Mouse (Mus musculus) intestine, embryonic 14.5 days (tissue): ENCODE results near the gene Iqsec3. TPM values are rescaled to one million over a fixed set of nuclear protein-coding genes. Genes with fewer than 3 reads are reported as not detected.

ENCODE experiments used
- ATAC-seq: fragments of 200-750 bp; cut with Nextera tagmentation; replicated peaks from 2 replicates; pipeline ENCODE4 v1.8.0; 2017; ENCODE audit warnings: low read depth, moderate number of reproducible peaks, moderate TSS enrichment, moderate library complexity; ENCODE audit not compliant: low FRiP score, low TSS enrichment
- DNase-seq: peaks from one replicate; pipeline ENCODE4 v3.0.0-alpha.2; 2018; ENCODE audit warnings: low spot score
- H3K27ac ChIP-seq: fragments of 300-500 bp; sonication (generic); 2 replicates; pipeline ENCODE4 v1.5.1; 2014; ENCODE audit warnings: low read depth, mild to moderate bottlenecking, control low read depth
- H3K27me3 ChIP-seq: fragments of 300-500 bp; sonication (generic); replicated peaks from 2 replicates; pipeline ENCODE4 v1.6.1; 2014; ENCODE audit warnings: low read length, control low read depth; ENCODE audit not compliant: control insufficient read depth, insufficient read depth
- H3K36me3 ChIP-seq: fragments of 300-500 bp; sonication (generic); 2 replicates; pipeline ENCODE4 v1.6.1; 2014; ENCODE audit warnings: low read length, control low read depth; ENCODE audit not compliant: control insufficient read depth, insufficient read depth
- H3K4me1 ChIP-seq: fragments of 300-500 bp; sonication (generic); replicated peaks from 2 replicates; pipeline ENCODE4 v1.6.1; 2014; ENCODE audit warnings: low read length, control low read depth, mixed read lengths; ENCODE audit not compliant: control insufficient read depth, insufficient read depth
- H3K4me2 ChIP-seq: fragments of 300-500 bp; sonication (generic); 2 replicates; pipeline ENCODE4 v1.6.1; 2014; ENCODE audit warnings: low read length
- H3K4me3 ChIP-seq: fragments of 300-500 bp; sonication (generic); 2 replicates; pipeline ENCODE4 v1.5.1; 2014; ENCODE audit warnings: low read depth, low read length, control low read depth, mixed read lengths
- H3K9ac ChIP-seq: fragments of 300-500 bp; sonication (generic); 2 replicates; pipeline ENCODE4 v1.6.1; 2014; ENCODE audit warnings: mild to moderate bottlenecking, low read length
- H3K9me3 ChIP-seq: fragments of 300-500 bp; sonication (generic); 2 replicates; pipeline ENCODE4 v1.6.1; 2016; ENCODE audit warnings: low read length, control low read depth; ENCODE audit not compliant: control insufficient read depth
- WGBS: fragments of 180-500 bp; shearing (Covaris S2); extraction: QIAGEN DNeasy Blood & Tissue Kit; methylation state at CpG from one replicate; pipeline ENCODE4 v1.1.7; 2014; 5-methylcytosine and 5-hydroxymethylcytosine counted together
- polyA plus RNA-seq: library from polyadenylated mRNA; unstranded; fragments of >200 nt; fragmentation: Nextera tagmentation; extraction: Ambion mirVana; gene quantifications from 2 replicates; pipeline ENCODE4 v1.2.1, GENCODE M21; 2014

The Iqsec3 gene
- polyA plus RNA-seq, 1 experiment from 2014 or later, result 0.42 TPM

GRCm38 (mm10) chr6:121338519-121338896 is 135.0 kb downstream of the Iqsec3 start:
- WGBS, result 53% methylated on average over 4 of the region's 4 CpGs
- H3K9me3 ChIP-seq, result no peaks in the 10 kb centered on the region
- H3K36me3 ChIP-seq, result no peaks in the 10 kb centered on the region
- H3K27ac ChIP-seq, result no peak overlapping the region
- H3K4me1 ChIP-seq, result no peaks in the 10 kb centered on the region
- no peak overlapping the region for H3K9ac ChIP-seq
- no peak overlapping the region for H3K4me3 ChIP-seq
- no peak; the same call in 1 of the 2 replicates for ATAC-seq
- H3K27me3 ChIP-seq, result no peaks in the 10 kb centered on the region
- H3K4me2 ChIP-seq, result no peak overlapping the region
- DNase-seq, result no peak

GRCm38 (mm10) chr6:121337770-121338518 is 135.5 kb downstream of the Iqsec3 start:
- peak; percentile 67 for ATAC-seq
- Histone ChIP-seq H3K36me3 (no peaks in the 10 kb centered on the region), H3K9ac (no peak overlapping the region), H3K27me3 (no peaks in the 10 kb centered on the region), H3K4me1 (no peaks in the 10 kb centered on the region), H3K9me3 (no peaks in the 10 kb centered on the region), H3K4me2 (no peak overlapping the region), H3K27ac (no peak overlapping the region), H3K4me3 (no peak overlapping the region)
- WGBS, result 30% methylated on average over 3 of the region's 3 CpGs
- peak; percentile 85 for DNase-seq

GRCm38 (mm10) chr6:121337229-121337628 is 136.2 kb downstream of the Iqsec3 start:
- Histone ChIP-seq H3K4me3 (no peak overlapping the region), H3K9ac (no peak overlapping the region), H3K4me2 (no peak overlapping the region), H3K4me1 (no peaks in the 10 kb centered on the region), H3K27ac (no peak overlapping the region), H3K27me3 (no peaks in the 10 kb centered on the region), H3K36me3 (no peaks in the 10 kb centered on the region), H3K9me3 (no peaks in the 10 kb centered on the region)
- 92% methylated on average over 9 of the region's 9 CpGs for WGBS
- no peak for DNase-seq
- ATAC-seq, result no peak

- Histone ChIP-seq H3K4me3 (no peak overlapping the region), H3K4me1 (no peaks in the 10 kb centered on the region), H3K4me2 (no peak overlapping the region), H3K9me3 (no peaks in the 10 kb centered on the region), H3K27ac (no peak overlapping the region), H3K9ac (no peak overlapping the region), H3K36me3 (no peaks in the 10 kb centered on the region), H3K27me3 (no peaks in the 10 kb centered on the region)
- no peak for ATAC-seq
- 60% methylated on average over 8 of the region's 8 CpGs for WGBS
- DNase-seq, result no peak
Observed at GRCm38 (mm10) chr6:121336558-121336957, 136.9 kb downstream of the Iqsec3 start.

GRCm38 (mm10) chr6:121335841-121336240 is 137.6 kb downstream of the Iqsec3 start:
- H3K36me3 ChIP-seq, result no peaks in the 10 kb centered on the region
- no peak for DNase-seq
- no peaks in the 10 kb centered on the region for H3K9me3 ChIP-seq
- H3K4me2 ChIP-seq, result no peak overlapping the region
- H3K4me1 ChIP-seq, result no peaks in the 10 kb centered on the region
- no peak overlapping the region for H3K9ac ChIP-seq
- no peak overlapping the region for H3K27ac ChIP-seq
- ATAC-seq, result no peak
- WGBS, result 86% methylated on average over 9 of the region's 9 CpGs
- H3K27me3 ChIP-seq, result no peaks in the 10 kb centered on the region
- no peak overlapping the region for H3K4me3 ChIP-seq

- DNase-seq, result peak; percentile 64
- WGBS, result 20% methylated on average over 10 of the region's 10 CpGs
- Histone ChIP-seq H3K9me3 (no peaks in the 10 kb centered on the region), H3K36me3 (no peaks in the 10 kb centered on the region), H3K9ac (no peak overlapping the region), H3K4me3 (no peak overlapping the region), H3K27ac (no peak overlapping the region; the same call in 1 of the 2 replicates), H3K27me3 (no peaks in the 10 kb centered on the region), H3K4me1 (peaks cover 8% of the 10 kb centered on the region; the same call in 1 of the 2 replicates), H3K4me2 (no peak overlapping the region)
- 0 out of 2 replicates have a peak, but pooled peaks have one; percentile 18 for ATAC-seq
Observed at GRCm38 (mm10) chr6:121329848-121330508, 143.5 kb downstream of the Iqsec3 start.

- 71% methylated on average over 9 of the region's 9 CpGs for WGBS
- H3K9me3 ChIP-seq, result no peaks in the 10 kb centered on the region
- H3K4me1 ChIP-seq, result peaks cover 8% of the 10 kb centered on the region; the same call in 1 of the 2 replicates
- no peak overlapping the region for H3K27ac ChIP-seq
- no peaks in the 10 kb centered on the region for H3K27me3 ChIP-seq
- H3K36me3 ChIP-seq, result no peaks in the 10 kb centered on the region
- H3K4me2 ChIP-seq, result no peak overlapping the region
- DNase-seq (no peak), ATAC-seq (no peak)
- H3K4me3 ChIP-seq, result no peak overlapping the region
- H3K9ac ChIP-seq, result no peak overlapping the region
Observed at GRCm38 (mm10) chr6:121328417-121328884, 145.0 kb downstream of the Iqsec3 start.

GRCm38 (mm10) chr6:121326486-121327069 is 146.9 kb downstream of the Iqsec3 start:
- Histone ChIP-seq H3K4me2 (no peak overlapping the region), H3K36me3 (no peaks in the 10 kb centered on the region), H3K9ac (no peak overlapping the region), H3K27ac (no peak overlapping the region), H3K4me1 (peaks cover 8% of the 10 kb centered on the region; the same call in 1 of the 2 replicates), H3K27me3 (no peaks in the 10 kb centered on the region), H3K4me3 (no peak overlapping the region), H3K9me3 (no peaks in the 10 kb centered on the region)
- 41% methylated on average over 10 of the region's 10 CpGs for WGBS
- DNase-seq (no peak), ATAC-seq (no peak)
